Mouse (Mus musculus) spleen, postnatal 14 days (tissue): ENCODE measurements around the gene Hmgn2.

Experiments
- DNase-seq, 2 experiments: peaks; one replicate each; pipeline ENCODE4 v3.0.0; 2021 to 2022; ENCODE audit warnings: low spot score in 2 of 2

The Hmgn2 gene

DNA sequence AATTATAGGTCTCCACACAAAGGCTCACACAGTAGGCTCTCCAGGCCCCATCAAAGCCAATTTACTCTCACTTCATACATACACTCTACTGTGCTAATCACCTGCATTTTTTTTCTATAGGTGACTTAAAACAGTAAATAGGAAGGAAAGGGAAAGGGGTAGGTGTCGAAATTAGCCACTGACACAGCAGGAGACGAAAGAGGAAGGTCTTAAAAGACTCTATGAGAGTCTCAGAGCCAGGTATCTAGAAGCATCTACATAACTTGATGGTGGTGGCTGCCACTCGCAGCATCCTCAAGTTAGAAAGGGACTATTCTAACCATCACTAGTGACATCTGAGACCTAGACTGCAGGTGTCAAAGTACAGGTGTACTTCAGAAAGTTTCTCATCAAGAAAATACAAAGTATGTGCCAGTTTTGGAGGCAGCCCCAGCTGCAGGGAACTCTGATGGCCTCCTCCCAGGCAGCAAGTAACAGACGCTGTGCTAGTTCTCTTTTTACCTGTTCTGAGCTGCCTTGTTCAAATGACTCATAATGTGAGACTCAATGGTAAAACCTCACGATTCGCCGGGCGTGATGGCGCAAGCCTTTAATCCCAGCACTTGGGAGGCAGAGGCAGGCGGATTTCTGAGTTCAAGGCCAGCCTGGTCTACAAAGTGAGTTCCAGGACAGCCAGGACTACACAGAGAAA is 9.7 kb upstream of the Hmgn2 start:
- no peak for DNase-seq

DNA sequence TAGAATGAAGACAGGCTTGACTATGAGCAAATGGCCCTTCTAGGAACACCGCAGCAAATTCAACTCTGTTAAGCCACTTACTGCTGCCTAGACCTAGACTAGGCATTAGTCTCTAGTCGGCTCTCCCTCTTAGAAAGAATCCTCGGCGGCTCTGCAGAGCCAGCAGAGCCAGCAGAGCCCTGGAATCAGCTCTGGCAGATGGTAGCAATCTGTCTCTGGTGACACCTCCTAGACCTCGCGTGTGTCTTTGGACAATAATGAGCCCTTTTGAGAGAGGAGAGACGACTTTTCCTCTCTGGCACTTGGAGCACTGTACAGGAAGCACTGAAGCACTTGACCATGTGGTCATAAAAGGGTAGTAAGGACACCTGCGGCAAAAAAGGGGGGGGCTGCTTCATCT is 3.3 kb upstream of the Hmgn2 start:
- no peak for DNase-seq

DNA sequence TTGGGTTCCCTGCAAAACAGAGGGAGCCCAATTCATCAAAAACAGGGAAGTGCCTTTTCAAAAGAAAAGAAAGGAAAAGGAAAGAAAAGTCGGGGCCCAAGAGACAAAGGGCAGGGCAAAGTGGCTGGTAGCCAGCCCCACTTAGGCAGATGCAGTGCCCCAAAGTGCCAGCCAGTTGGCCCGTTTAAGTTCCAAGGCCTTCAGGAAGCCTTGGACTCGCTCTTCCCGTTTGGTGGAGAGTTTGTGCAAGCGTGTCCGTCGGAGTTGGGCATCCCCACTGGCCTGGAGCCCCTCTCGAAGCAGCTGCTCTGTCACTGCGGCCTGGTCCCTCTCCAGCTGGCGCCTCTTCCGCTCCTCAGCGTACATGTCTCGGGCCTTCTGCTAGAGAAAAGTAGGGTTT is 2.4 kb upstream of the Hmgn2 start:
- no peak for DNase-seq

DNA sequence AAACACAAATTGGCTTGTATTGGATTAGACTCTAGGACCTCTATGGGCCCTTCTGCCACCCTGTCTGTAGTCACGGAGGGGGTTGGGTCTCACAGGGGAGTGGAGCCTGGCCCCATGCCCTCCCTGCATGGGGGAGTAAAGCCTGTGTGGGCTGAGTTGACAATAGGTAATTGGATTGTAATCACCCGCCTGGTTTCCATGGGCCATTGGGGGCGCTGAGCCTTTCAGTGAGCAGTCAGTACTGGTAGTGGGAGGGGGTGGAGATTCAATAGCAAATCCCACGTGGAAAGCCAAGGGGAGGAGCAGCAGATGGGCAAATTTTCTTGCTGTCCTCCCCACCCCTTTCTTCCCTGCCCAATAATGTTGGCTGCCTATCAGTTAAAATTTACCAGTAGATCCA is 1.7 kb upstream of the Hmgn2 start:
- DNase-seq: no peak

DNA sequence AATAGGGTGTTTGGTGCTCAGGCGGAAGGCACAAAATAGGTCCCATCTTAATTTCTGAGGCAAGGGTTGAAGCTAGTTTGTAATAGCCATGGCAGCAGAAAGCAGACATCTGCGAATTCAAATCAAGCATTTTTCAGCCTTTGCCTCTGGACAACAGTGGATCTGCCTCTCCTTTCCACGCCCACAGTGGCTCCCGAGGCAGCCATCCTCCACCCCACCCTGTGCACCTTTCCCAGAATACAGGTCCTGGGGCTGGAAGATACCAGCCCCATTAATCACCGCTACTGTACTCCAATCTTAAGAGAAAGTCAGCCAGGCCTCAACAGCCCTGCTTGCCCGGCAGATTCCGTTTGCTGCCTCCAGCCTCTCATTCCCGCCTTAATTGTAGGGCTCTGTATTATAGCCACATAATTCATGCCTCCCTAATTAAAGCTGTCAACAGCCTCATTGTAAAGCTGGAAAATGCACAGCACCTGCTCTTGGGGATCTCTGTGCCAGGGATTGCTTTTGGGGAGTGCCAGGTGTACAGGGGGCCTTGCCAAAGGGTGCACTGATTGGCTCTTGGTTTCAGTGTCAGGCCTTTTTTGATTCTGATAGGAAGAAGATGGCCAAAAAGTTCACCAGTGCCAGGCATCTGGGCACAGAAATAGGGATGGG is 792 bp upstream of the Hmgn2 start:
- DNase-seq: no peak

DNA sequence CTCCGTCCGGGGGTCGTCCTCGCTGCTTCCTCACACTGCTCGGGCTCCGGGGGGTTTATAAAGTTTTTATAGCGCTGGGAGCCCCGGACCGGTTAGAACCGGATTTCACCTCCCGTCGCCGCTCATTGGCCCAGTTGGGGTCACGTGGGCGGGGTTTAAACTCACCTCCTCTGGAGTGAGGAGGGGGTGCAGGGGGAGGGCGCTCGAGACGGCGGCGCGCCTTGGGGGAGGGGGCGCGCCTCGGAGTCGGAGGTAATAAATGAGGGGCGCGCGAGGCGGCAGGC is 642 bp downstream of the Hmgn2 start:
- DNase-seq: peak; percentile 74 to 84

DNA sequence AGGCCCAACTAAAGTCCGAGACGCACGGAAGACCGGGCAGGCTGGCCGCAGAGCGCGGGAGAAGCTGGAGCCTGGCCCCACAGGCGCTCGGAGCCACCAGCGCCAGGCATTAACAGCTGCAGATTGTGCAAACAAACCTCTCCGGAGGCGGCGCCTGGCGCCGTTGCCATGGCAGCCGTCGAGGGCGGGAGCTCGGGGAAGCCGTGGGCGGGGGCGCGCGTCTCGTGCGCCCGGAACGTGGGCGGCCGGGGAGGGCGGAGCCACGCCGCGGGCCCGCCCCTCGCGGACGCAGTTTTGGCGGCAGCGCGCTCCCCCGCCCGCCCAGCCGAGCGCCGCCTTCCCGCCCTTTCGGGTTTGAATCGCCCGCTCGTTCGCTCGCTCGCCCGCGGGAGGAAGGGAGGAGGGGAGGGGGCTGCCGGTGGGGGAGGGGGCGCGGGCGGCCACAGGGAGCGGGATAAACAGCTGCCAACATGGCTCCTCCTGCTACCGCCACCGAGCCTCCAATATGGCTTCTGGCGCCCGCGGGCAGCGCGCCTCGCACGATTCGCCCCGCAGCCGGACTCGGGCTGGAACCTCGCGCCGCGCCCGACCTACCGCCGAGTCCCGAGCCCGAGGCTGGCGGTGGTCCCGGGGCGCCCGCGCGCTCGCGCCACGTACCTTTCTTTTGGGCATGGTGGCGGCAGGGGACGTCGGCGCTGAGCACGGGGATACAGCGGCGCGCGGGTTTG is 1.1 kb downstream of the Hmgn2 start:
- DNase-seq: peak; percentile 98 to 99

DNA sequence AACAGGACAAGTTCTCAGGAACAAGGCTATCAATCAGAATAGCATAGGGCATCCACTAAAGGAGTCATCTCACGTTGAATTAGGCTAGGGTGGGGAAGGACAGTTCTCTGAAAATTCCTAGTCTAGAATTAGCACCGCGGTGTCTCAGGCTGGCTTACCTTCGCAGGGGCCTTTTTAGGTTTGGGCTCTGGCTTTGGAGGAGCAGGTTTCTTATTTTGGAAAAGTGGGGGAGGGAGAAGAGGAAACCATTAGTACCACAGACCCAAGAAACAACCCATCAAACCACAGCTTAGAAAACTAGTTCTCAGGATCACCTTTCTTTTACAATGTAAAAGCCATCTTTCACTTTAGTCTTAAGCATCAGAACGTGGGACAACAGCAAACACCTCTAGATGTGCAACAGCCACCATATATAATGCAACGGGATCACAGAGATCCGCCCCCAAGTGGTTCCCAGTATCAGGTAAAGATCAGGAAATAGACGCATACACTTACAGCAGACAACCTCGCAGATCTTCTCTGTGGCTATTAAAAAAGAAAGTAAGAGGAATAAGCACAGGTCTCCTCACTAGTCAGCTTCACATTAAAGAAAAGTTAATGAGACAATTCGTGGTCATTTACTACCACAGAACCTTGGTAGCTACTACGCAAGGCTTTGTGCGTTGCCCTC is 2.0 kb downstream of the Hmgn2 start:
- no peak for DNase-seq

DNA sequence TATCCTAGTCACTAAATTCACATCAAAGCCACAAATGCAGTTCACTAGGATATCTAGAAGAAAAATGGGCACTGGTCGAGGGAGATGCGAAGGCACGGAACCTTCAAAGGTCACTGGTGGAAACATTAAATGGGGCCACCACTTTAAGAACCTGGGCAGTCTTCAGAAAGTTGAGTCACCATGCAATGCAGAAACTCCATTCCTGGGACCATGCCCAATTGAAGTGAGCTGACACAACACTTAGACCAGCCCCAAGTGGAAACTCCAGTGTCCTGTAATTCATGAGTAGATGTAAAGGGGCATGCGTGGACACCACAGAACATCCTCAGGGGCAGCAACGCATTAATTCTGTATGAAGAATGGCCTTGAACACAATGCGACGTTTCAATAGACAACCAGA is 5.9 kb downstream of the Hmgn2 start:
- no peak for DNase-seq

DNA sequence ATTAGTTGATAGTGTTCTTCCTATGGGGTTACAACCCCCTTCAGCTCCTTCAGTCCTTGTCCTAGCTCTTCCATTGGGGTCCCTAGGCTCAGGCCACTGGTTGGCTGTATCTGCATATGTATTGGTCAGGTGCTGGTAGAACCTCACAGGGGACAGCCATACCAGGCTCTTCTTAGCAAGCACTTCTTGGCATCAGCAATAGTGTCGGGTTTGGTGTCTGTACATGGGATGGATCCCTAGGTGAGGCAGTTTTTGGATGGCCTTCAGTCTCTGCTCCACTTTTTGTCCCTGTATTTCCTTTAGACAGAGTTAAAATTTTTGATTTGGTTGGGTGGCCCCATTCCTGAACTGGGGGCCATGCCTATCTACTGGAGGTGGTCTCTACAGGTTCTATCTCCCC is 9.6 kb downstream of the Hmgn2 start:
- no peak for DNase-seq

DNA sequence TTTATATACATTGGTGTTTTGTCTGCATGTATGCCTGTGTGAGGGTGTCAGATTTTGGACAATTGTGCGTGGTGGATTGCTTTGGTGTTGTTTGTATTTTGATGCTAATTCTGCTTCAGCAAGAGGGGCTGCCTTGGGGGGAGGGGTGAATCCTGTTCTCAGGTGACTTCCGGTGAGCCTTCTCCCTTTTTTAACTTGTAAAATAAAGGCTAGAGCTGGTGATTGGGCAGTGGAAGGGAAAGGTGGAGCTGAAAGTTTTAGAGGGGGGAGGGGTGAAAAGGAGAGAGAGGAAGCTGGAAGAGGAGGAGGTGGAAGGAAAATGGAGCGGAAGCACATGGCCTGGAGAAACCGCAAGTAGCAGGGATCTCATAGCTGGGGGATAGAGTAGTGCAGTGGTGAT is 12.1 kb downstream of the Hmgn2 start:
- no peak for DNase-seq

DNA sequence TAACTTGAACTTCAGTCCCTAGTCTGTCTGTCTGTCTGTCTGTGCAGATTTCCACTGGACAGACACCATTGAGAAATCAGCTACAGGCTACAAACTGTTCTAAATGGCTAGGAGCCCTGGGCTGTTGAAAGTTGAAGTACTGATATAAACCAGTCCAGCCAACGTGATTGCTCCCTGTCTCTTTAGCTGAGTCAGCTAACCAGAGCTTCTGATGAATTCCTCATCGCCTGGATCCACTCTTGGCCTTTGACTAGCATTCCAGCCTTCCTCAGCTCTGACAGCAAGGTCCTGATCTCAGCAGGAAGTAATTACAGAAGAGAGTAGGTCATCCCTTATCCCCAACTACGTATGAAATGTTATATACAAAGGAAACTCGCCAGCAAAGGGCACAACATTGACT is 21.7 kb downstream of the Hmgn2 start:
- no peak for DNase-seq

DNA sequence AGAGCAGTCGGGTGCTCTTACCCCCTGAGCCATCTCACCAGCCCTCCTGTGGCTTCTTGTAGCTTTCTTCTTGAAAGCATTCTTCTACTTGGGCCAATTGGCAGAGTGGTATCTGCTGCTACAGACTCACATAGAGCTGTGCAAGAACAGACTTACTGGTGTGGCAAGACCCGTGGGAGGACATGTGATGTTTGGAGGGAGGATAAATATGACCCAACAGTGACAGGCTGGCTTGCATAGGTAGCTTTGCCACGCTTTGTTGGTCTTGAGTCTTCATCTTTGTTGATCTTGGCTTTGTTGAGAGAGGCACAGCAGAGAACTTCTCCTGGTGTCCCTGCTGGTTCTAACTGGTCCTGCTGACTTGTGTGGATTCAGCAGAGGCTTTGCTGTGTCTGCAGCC is 24.7 kb downstream of the Hmgn2 start:
- DNase-seq: no peak

DNA sequence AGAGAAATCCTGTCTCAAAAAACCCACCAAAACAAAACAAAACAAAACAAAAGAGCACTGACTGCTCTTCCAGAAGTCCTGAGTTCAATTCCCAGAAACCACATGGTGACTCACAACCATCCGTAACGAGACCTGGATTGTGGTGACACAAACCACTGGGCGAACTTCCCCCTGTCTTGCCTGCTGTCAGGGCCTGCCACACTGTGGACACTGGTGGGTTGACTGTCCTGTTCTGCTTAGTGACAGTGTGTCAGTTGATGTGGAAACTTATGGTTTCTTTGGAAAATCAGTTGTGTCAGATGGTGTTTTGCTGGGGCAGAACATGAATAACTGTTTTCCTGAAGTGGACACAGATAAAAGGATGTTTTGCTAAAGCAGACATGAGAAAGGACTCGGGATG is 25.8 kb downstream of the Hmgn2 start:
- no peak for DNase-seq

DNA sequence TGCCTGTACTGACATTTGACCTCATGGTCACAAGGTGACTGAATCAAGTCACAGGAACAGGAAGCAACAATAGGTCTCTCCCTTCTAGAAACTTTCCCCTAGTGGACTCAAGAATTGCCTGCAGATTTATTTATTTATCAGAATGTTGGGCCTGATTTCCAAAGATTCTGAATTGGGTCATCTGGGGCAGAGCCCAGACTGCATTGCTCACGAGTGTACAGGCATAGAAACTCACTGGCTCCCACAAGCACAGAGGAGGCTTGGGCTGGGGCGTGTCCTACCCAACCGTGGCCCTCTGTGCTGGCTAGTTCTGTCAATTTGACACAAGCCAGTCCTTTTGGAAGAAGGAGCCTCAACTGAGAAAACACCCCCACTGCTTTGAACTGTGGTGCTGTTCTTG is 26.9 kb downstream of the Hmgn2 start:
- DNase-seq: no peak

DNA sequence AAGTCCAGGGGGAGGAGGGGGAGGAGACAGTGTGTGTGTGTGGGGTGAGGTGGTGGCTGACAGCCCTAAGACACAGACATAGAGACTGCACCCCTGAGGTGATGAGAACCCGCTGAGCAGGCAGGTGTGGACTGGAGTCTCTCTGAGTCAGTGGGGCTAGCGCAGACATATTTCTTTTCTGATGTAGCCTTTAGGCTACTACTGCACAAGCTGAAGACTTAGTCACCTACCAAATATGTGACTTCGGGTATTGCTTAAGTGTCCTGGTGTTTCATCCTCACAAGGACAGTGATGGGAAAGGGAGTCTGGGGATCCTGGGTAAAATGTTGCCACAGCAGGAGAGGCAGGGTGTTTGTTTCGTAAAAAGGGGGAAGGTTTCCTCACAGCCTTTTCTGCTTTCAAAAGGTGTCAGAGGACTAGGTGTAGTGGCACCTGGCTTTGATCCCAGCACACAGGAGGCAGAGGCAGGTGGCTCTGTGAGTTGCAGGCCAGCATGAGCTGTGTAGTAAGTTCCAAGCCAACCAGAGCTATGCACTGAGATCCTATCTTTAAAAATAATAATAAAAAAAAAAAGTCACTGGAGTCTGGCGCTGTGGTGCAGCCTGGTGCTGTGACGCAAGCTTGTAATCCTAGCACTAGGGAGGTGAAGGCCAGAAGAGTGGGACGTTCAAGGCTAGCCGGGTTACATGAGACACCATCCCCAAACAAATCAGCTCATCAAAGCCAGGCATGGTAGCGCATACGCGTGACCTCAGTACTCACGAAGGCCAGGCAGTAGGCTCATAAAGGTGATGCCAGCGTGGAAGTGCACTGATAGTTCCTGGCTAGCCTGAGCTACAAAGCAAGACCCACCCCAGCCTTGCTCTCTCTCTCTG is 27.8 kb downstream of the Hmgn2 start:
- DNase-seq: no peak

DNA sequence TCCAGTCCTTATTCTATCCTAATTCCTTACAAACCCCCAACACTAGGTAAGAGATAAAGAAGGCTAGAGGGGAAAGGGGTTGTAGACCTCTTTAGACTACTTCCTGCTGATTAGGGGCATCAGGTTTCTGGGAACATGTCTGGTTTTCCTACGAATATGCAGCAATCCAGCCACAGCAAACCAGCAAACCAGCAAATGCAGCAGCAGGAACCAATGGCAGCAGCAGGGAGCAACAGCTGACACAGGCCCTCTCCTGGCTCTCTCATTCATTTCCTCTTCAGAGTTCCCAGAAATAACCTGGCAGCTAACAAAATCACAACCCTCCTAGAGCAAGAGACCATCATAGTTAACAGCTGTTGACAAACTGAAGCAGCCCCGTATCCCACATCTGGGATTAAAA is 30.4 kb downstream of the Hmgn2 start:
- no peak for DNase-seq

DNA sequence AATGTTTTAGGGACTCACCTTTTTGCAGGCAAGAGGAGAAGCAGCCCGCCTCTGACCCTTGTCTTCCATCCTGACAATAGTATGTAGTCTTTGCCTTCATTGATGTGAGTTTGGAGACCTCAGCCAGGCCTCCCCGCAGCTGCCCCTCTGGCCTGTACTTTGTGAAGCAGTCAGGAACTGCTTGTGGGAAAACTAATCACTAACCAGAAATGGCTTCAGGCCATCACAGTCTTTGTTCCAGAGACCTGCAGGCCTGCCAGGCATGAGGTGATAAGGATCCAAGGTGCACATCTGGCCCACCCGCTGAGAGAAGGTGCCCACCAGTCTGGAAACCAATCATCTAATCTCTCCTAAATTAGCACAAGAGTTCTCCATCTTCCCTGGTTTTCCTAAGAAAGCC is 36.7 kb downstream of the Hmgn2 start:
- no peak for DNase-seq

DNA sequence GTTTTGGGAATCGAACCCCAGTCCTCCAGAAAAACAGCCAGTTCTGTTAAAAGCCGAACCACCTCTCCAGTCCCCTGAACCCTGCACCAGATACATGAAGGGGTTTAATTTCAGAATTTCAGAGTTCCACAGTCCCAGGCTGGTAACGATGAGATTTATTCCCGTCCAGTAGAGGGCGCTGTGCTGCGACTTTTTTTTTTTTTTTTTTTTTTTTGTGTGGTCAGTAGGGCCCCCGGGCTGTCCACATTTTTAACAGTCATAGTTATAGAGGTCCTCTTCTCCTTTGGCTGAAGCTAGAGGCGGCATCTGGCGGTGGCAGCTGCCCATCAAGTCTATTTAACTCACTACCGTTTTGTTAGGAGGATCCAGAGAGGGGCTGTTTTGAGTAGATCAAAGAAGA is 37.1 kb downstream of the Hmgn2 start:
- DNase-seq: no peak

DNA sequence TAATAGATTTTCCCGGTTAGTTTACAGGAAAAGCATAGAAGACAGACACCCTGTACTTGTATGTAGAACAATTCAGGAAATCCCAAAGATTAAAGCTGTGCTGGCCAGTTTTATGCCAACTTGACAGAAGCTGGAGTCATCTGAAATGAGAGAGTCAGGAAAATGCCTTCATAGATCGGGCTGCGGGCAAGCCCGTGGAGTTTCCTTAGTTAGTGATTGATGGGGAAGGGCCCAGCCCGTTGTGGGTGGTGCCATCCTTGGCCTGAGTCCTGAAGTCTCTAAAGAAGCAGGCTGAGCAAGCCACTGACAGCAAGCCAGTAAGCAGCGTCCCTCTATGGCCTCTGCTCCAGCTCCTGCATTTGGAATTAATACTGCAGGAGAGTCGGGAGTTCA is 39.2 kb downstream of the Hmgn2 start:
- no peak for DNase-seq

DNA sequence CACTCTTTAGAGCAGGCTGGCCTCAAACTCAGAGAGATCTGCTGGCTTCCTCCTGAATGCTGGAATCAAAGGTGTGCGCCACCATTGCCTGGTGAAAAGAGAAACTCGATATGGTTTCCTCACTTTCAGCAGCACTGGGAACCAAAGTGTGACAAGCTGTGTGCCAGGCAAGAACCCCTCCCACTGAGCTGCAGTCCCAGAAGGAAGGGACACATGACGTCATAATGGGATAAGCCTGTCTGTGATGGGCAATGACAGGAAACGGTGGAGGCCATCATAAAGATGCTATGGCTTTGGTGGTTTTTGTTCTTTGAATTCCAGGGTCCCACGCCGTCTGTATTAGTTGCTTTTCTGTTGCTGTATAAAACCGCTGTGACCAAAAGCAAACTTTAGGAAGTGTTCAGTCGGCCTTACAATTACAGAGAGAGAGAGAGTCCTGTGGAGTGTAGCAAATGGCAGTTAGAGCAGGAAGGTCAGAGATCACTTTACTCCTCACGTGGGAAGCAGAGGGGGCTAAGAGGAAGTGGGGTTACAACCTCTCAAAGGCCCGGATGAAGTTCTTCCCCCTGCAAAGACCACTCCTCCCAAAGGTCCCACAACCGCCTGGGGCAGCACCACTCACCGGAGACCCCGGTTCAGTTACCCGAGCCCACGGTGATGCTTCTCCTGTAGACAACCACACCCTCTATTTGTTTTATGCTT is 39.7 kb downstream of the Hmgn2 start:
- DNase-seq: no peak
